Mouse (Mus musculus) stomach, postnatal 0 days (tissue): ENCODE measurements around the gene Opn3. TPM values are rescaled to one million over a fixed set of nuclear protein-coding genes. Genes with fewer than 3 reads are reported as not detected.

ENCODE experiments used
- ATAC-seq: fragments of 200-750 bp; cut with Nextera tagmentation; 2 replicates; pipeline ENCODE4 v1.8.0; 2017; ENCODE audit not compliant: low FRiP score, low TSS enrichment
- DNase-seq: peaks from one replicate; pipeline ENCODE4 v3.0.0-alpha.2; 2016; ENCODE audit warnings: low spot score
- H3K27ac ChIP-seq: fragments of 300-500 bp; sonication (generic); replicated peaks from 2 replicates; pipeline ENCODE4 v1.5.1; 2014; ENCODE audit warnings: mild to moderate bottlenecking, control low read depth
- H3K27me3 ChIP-seq: fragments of 300-500 bp; sonication (generic); 2 replicates; pipeline ENCODE4 v1.6.1; 2014; ENCODE audit warnings: low read length; ENCODE audit not compliant: control insufficient read depth, insufficient read depth
- H3K36me3 ChIP-seq: fragments of 300-500 bp; sonication (generic); 2 replicates; pipeline ENCODE4 v1.6.1; 2014; ENCODE audit warnings: low read length, mixed read lengths; ENCODE audit not compliant: control insufficient read depth, insufficient read depth
- H3K4me1 ChIP-seq: fragments of 300-500 bp; sonication (generic); replicated peaks from 2 replicates; pipeline ENCODE4 v1.6.1; 2014; ENCODE audit warnings: antibody characterized with exemption; ENCODE audit not compliant: control insufficient read depth, insufficient read depth
- H3K4me2 ChIP-seq: fragments of 300-500 bp; sonication (generic); replicated peaks from 2 replicates; pipeline ENCODE4 v1.6.1; 2014; ENCODE audit warnings: low read depth, mild to moderate bottlenecking, control low read depth, moderate library complexity
- H3K4me3 ChIP-seq: fragments of 300-500 bp; sonication (generic); 2 replicates; pipeline ENCODE4 v1.5.1; 2014; ENCODE audit warnings: low read depth, low read length, control low read depth
- H3K9ac ChIP-seq: fragments of 300-500 bp; sonication (generic); 2 replicates; pipeline ENCODE4 v1.6.1; 2014; ENCODE audit warnings: mild to moderate bottlenecking, low read length, control low read depth, mixed read lengths
- H3K9me3 ChIP-seq: fragments of 300-500 bp; sonication (generic); 2 replicates; pipeline ENCODE4 v1.6.1; 2016; ENCODE audit warnings: low read length; ENCODE audit not compliant: control insufficient read depth
- CTCF ChIP-seq: IDR thresholded peaks from 2 replicates; pipeline ENCODE4 v1.5.1; 2016; ENCODE audit warnings: antibody characterized with exemption, low read depth, mild to moderate bottlenecking, moderate library complexity
- EP300 ChIP-seq: optimal IDR thresholded peaks from 2 replicates; pipeline ENCODE3; 2016; ENCODE audit warnings: antibody characterized with exemption
- WGBS: fragments of 180-500 bp; shearing (Covaris S2); extraction: QIAGEN DNeasy Blood & Tissue Kit; methylation state at CpG from one replicate; pipeline ENCODE4 v1.1.7; 2014; 5-methylcytosine and 5-hydroxymethylcytosine counted together
- polyA plus RNA-seq: library from polyadenylated mRNA; unstranded; fragments of >200 nt; fragmentation: Nextera tagmentation; extraction: Ambion mirVana; gene quantifications from 2 replicates; pipeline ENCODE4 v1.2.1, GENCODE M21; 2015

Opn3 gene
- polyA plus RNA-seq, 1 experiment from 2014 or later = 2.4 TPM

GRCm38 (mm10) chr1:175619814-175620431 lies 72.7 kb downstream of the Opn3 start, which contains the start of gene Kmo:
Gene Kmo (plus strand): TSS chr1:175620381.
- H3K9ac ChIP-seq = no peak within 1 kb of the TSS
- no peaks in the 10 kb centered on the region for H3K27me3 ChIP-seq
- no peaks in the 10 kb centered on the region for H3K9me3 ChIP-seq
- no peak within 1 kb of the TSS for H3K4me2 ChIP-seq
- 0 out of 2 replicates have a peak, but pooled peaks cover 3% of the 10 kb centered on the region for H3K4me1 ChIP-seq
- DNase-seq (no peak), ATAC-seq (no peak)
- TF ChIP-seq CTCF (no peak), EP300 (no peak)
- no peak within 1 kb of the TSS for H3K27ac ChIP-seq
- H3K36me3 ChIP-seq = peaks cover 22% of the 10 kb centered on the region
- 91% methylated on average over 13 of the region's 13 CpGs for WGBS
- no peak within 1 kb of the TSS for H3K4me3 ChIP-seq

- H3K9me3 ChIP-seq = no peaks in the 10 kb centered on the region
- ATAC-seq (no peak), DNase-seq (no peak)
- peaks cover 26% of the 10 kb centered on the region for H3K36me3 ChIP-seq
- 95% methylated on average over 9 of the region's 9 CpGs for WGBS
- no peaks in the 10 kb centered on the region for H3K27me3 ChIP-seq
- no peak overlapping the region for H3K4me3 ChIP-seq
- TF ChIP-seq CTCF = no peak
- TF ChIP-seq EP300 = no peak
- H3K4me2 ChIP-seq = no peak overlapping the region
- H3K9ac ChIP-seq = no peak overlapping the region
- no peaks in the 10 kb centered on the region for H3K4me1 ChIP-seq
- no peak overlapping the region for H3K27ac ChIP-seq
These were observed 77.6 kb downstream of the Opn3 start for GRCm38 (mm10) chr1:175614992-175615391.

Other genes starting within 250 kb of the Opn3 start
- gene Rgs7, start 200.3 kb downstream of the Opn3 start, polyA plus RNA-seq = 0.96 and 1.2 TPM in 2 replicates
- gene Kmo, start 72.4 kb downstream of the Opn3 start, polyA plus RNA-seq = 0.15 and 0.21 TPM in 2 replicates
- gene Fh1, start 67.1 kb downstream of the Opn3 start, polyA plus RNA-seq = 98.3 and 103 TPM in 2 replicates
- 1.0 and 1.5 TPM in 2 replicates for gene Chml, start 125 bp upstream of the Opn3 start, polyA plus RNA-seq
- not detected in 2 replicates for gene Wdr64, start 5.8 kb upstream of the Opn3 start, polyA plus RNA-seq
- 6.3 and 8.9 TPM in 2 replicates for gene Exo1, start 187.8 kb upstream of the Opn3 start, polyA plus RNA-seq
- gene Gm38100, start 227.6 kb upstream of the Opn3 start, polyA plus RNA-seq = not detected in 2 replicates